8 mouse cellular contexts compared by ENCODE assay signal in the genomic region with DNA sequence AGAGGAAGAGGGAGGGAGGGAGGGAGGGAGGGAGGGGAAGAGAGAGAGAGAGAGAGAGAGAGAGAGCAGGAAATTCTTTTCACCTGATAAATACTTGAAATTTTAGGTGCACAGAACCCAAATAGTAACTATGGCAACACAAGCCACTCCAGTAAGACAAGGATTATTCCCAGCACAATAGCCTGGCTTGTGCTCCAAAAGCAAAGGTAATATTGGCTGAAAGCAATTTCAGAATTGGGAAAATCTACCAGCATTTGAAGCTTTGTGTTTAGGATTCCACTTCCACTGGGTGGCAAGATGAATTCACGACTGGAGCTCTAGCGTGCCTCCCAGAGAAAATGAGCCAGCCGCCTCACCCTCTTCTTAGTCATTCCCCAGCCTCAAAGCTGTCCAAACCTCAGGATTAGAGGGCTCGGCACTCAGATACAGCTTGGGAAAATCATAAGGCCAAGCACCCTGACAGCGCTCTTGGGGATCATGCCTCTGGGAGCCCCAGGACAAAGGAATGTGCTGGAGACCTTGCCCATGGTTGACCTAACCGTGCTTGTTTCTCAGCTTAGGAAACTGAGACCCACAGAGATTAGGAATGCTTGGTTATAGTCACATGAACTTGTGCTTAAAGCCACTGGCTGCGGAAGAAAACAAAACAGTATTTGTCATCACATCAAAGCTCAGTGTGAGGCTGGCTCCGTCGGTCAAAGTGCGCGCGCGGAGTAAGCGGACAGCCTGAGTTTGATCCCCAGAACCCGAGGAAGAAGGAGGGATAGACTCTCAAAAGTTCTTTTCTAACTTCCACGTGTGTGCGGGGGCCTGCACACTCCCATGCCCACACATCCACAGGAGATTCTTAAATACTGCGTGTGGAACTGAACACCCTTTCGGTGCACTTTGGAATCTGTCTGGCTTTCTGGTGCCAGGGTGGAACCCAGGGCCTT. TPM values are rescaled to one million over a fixed set of nuclear protein-coding genes. Genes with fewer than 3 reads are reported as not detected.
DNase-seq lines count a peak whose midpoint lies in the region; ATAC-seq and TF ChIP-seq lines count a peak whose summit lies in the region.

No protein-coding gene starts in this region.

- 65% methylated on average over 19 of the region's 19 CpGs for WGBS in heart, embryonic 13.5 days
- WGBS in forebrain, postnatal 0 days, result 34% methylated on average over 19 of the region's 19 CpGs
- WGBS in midbrain, embryonic 14.5 days, result 23% methylated on average over 19 of the region's 19 CpGs
- 72% methylated on average over 19 of the region's 19 CpGs for WGBS in kidney, embryonic 15.5 days

- DNase-seq in heart, adult 9 months (ENCODE audit: low spot score in 2 of 2), result no peak
- DNase-seq in brain, adult 2 months (ENCODE audit: low read depth, low spot score), result peak; percentile 58
- peak; percentile 75 for DNase-seq in forebrain, postnatal 0 days
- DNase-seq in midbrain, embryonic 14.5 days, result peak; percentile 68
- no peak for DNase-seq in ovary, adult 18-20 months (ENCODE audit: low spot score)
- no peak for DNase-seq in adrenal gland, postnatal 14 days

- H3K4me1 ChIP-seq in heart, embryonic 13.5 days, result peaks cover 28% of the 10 kb centered on the region
- peaks cover 37% of the 10 kb centered on the region for H3K4me1 ChIP-seq in forebrain, postnatal 0 days (ENCODE audit: insufficient read depth)
- H3K4me1 ChIP-seq in midbrain, embryonic 14.5 days (ENCODE audit: control insufficient read depth, insufficient read depth, low read length), result peaks cover 63% of the 10 kb centered on the region
- peaks cover 27% of the 10 kb centered on the region for H3K4me1 ChIP-seq in kidney, embryonic 15.5 days

- no peak overlapping the region for H3K4me2 ChIP-seq in heart, embryonic 13.5 days
- H3K4me2 ChIP-seq in forebrain, postnatal 0 days (ENCODE audit: low read depth), result peak overlapping the region; percentile 18; the same call in 1 of the 2 replicates
- peak overlapping the region; percentile 44 for H3K4me2 ChIP-seq in midbrain, embryonic 14.5 days (ENCODE audit: low read length)
- no peak overlapping the region for H3K4me2 ChIP-seq in kidney, embryonic 15.5 days

- no peak overlapping the region for H3K9ac ChIP-seq in heart, embryonic 13.5 days
- H3K9ac ChIP-seq in forebrain, postnatal 0 days, result peak overlapping the region; percentile 31
- no peak overlapping the region; the same call in 1 of the 2 replicates for H3K9ac ChIP-seq in midbrain, embryonic 14.5 days (replicated peaks; ENCODE audit: low read length)
- no peak overlapping the region for H3K9ac ChIP-seq in kidney, embryonic 15.5 days

- H3K27me3 ChIP-seq in heart, embryonic 13.5 days (replicated peaks), result no peaks in the 10 kb centered on the region
- H3K27me3 ChIP-seq in forebrain, postnatal 0 days (ENCODE audit: insufficient read depth, low read length), result no peaks in the 10 kb centered on the region
- no peaks in the 10 kb centered on the region for H3K27me3 ChIP-seq in midbrain, embryonic 14.5 days (ENCODE audit: control insufficient read depth, insufficient read depth, low read length)
- no peaks in the 10 kb centered on the region for H3K27me3 ChIP-seq in kidney, embryonic 15.5 days

- no peaks in the 10 kb centered on the region for H3K9me3 ChIP-seq in heart, embryonic 13.5 days
- H3K9me3 ChIP-seq in forebrain, postnatal 0 days (ENCODE audit: low read length), result no peaks in the 10 kb centered on the region
- H3K9me3 ChIP-seq in midbrain, embryonic 14.5 days (ENCODE audit: control insufficient read depth, low read length), result no peaks in the 10 kb centered on the region
- no peaks in the 10 kb centered on the region for H3K9me3 ChIP-seq in kidney, embryonic 15.5 days (replicated peaks)

- 0 out of 2 replicates have a peak, but pooled peaks have one; percentile 25 for TF ChIP-seq CTCF in forebrain, postnatal 0 days (IDR thresholded peaks at IDR 0.05; ENCODE audit: low read depth)

- H3K4me3 ChIP-seq in heart, embryonic 13.5 days, result no peak overlapping the region
- no peak overlapping the region for H3K4me3 ChIP-seq in forebrain, postnatal 0 days (ENCODE audit: low read depth, low read length)
- H3K4me3 ChIP-seq in midbrain, embryonic 14.5 days (replicated peaks; ENCODE audit: low read depth, low read length), result no peak overlapping the region
- no peak overlapping the region for H3K4me3 ChIP-seq in kidney, embryonic 15.5 days (replicated peaks)

- no peak for ATAC-seq in heart, embryonic 13.5 days (ENCODE audit: extremely low read depth, insufficient number of reproducible peaks, low FRiP score, low TSS enrichment)
- ATAC-seq in forebrain, postnatal 0 days, result peak; percentile 42
- ATAC-seq in midbrain, embryonic 14.5 days (ENCODE audit: low FRiP score, low TSS enrichment), result no peak
- ATAC-seq in kidney, embryonic 15.5 days (replicated peaks; ENCODE audit: low FRiP score), result no peak

- H3K27ac ChIP-seq in heart, embryonic 13.5 days (replicated peaks), result 0 out of 2 replicates have a peak overlapping the region, but pooled peaks have one; percentile 16
- H3K27ac ChIP-seq in forebrain, postnatal 0 days (ENCODE audit: low read depth, low read length), result peak overlapping the region; percentile 82
- H3K27ac ChIP-seq in midbrain, embryonic 14.5 days (replicated peaks; ENCODE audit: low read depth, low read length), result peak overlapping the region; percentile 89
- no peak overlapping the region for H3K27ac ChIP-seq in kidney, embryonic 15.5 days

- H3K36me3 ChIP-seq in heart, embryonic 13.5 days, result no peaks in the 10 kb centered on the region
- H3K36me3 ChIP-seq in forebrain, postnatal 0 days (ENCODE audit: insufficient read depth), result no peaks in the 10 kb centered on the region
- H3K36me3 ChIP-seq in midbrain, embryonic 14.5 days (ENCODE audit: control insufficient read depth, insufficient read depth, low read length), result no peaks in the 10 kb centered on the region
- no peaks in the 10 kb centered on the region for H3K36me3 ChIP-seq in kidney, embryonic 15.5 days

RNA-seq across cellular contexts. Expression of a gene that starts 27.0 kb away (rescaled TPM):
- 0.60 and 1.0 TPM in 2 replicates for polyA plus RNA-seq in heart, embryonic 13.5 days (2015; fragmentation: Nextera tagmentation; extraction: Ambion mirVana)
- total RNA-seq in forebrain, postnatal 0 days (2014; rRNA removed), result 39.4 and 56.7 TPM in 2 replicates
- 13.2 and 21.2 TPM in 2 replicates for polyA plus RNA-seq in forebrain, postnatal 0 days (2015; fragmentation: Nextera tagmentation; extraction: Ambion mirVana)
- polyA plus RNA-seq in midbrain, embryonic 14.5 days (2014; fragmentation: Nextera tagmentation; extraction: Ambion mirVana), result 58.6 and 68.8 TPM in 2 replicates
- 4.9 and 5.1 TPM in 2 replicates for polyA plus RNA-seq in kidney, embryonic 15.5 days (2015; fragmentation: Nextera tagmentation; extraction: Ambion mirVana)
- total RNA-seq in adrenal gland, postnatal 14 days (2021), result 13.0 and 18.7 TPM in 2 replicates

Comparison
In these comparisons a context has a peak if more than half of its experiments do, and no peak if none do; other contexts are left out.
1. H3K4me2 ChIP-seq: peak in forebrain, postnatal 0 days (single experiment) and midbrain, embryonic 14.5 days (single experiment); none in heart, embryonic 13.5 days (single experiment) and kidney, embryonic 15.5 days (single experiment).
2. DNase-seq: peak in brain, adult 2 months (single experiment), forebrain, postnatal 0 days (single experiment) and midbrain, embryonic 14.5 days (single experiment); none in heart, adult 9 months (0 of 2), ovary, adult 18-20 months (single experiment) and adrenal gland, postnatal 14 days (single experiment).